In the genomic region with DNA sequence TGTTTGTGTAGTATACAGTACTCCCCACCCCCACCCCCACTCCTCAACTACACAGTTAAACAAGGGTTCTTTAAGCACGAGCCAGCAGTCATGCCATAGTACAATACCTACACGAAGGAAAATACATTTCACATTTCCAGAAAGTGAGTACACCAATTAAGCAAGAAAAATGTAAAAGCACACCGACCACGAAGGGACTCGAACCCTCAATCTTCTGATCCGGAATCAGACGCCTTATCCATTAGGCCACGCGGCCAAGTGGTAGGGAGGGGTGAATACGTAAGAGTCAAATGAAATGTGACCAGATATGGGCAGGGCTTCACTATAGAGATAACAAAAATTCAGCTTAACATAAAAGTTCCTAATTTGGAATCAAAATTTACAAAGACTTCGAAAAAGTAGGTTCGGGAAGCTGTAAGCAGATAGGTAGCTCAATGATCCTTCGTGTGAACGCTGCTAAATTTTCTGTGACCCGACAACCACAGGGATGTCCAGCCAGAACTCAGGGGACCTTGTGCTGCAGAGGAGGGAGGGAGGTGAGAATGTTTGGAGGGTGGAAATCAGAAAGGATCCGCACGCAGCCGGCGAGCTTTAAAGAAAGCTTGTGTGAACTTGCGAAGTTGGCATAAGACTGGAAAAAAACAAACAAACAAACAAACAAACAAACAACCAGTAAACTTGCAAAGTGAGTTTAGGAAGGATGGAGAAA, we compare ENCODE assay signal across 8 mouse cellular contexts. TPM values are rescaled to one million over a fixed set of nuclear protein-coding genes. Genes with fewer than 3 reads are reported as not detected.
DNase-seq lines count a peak whose midpoint lies in the region; ATAC-seq and TF ChIP-seq lines count a peak whose summit lies in the region.

No protein-coding gene starts in this region.

- peaks cover 22% of the 10 kb centered on the region for H3K4me1 ChIP-seq in E14TG2a.4 (replicated peaks; ENCODE audit: low read depth, low read length)
- H3K4me1 ChIP-seq in bone marrow, adult 2 months (ENCODE audit: control insufficient read depth, insufficient read depth, low read length): no peaks in the 10 kb centered on the region; the same call in 1 of the 2 replicates
- H3K4me1 ChIP-seq in embryonic facial prominence, embryonic 14.5 days (ENCODE audit: control insufficient read depth, insufficient read depth, low read length): 0 out of 2 replicates have a peak, but pooled peaks cover 5% of the 10 kb centered on the region
- H3K4me1 ChIP-seq in heart, embryonic 12.5 days (replicated peaks): peaks cover 6% of the 10 kb centered on the region; the same call in 1 of the 2 replicates
- H3K4me1 ChIP-seq in kidney, postnatal 0 days (replicated peaks; ENCODE audit: insufficient read depth, low read length): no peaks in the 10 kb centered on the region
- H3K4me1 ChIP-seq in liver, embryonic 11.5 days (replicated peaks; ENCODE audit: control insufficient read depth, insufficient read depth, low read length): no peaks in the 10 kb centered on the region

- H3K9me3 ChIP-seq in E14TG2a.4 (ENCODE audit: low read length): peaks cover 23% of the 10 kb centered on the region
- no peaks in the 10 kb centered on the region for H3K9me3 ChIP-seq in embryonic facial prominence, embryonic 14.5 days (ENCODE audit: control insufficient read depth, low read length)
- H3K9me3 ChIP-seq in heart, embryonic 12.5 days (replicated peaks): peaks cover 9% of the 10 kb centered on the region
- H3K9me3 ChIP-seq in kidney, postnatal 0 days (replicated peaks; ENCODE audit: low read length): no peaks in the 10 kb centered on the region
- peaks cover 9% of the 10 kb centered on the region for H3K9me3 ChIP-seq in liver, embryonic 11.5 days (ENCODE audit: control insufficient read depth, low read length)

- no peak for TF ChIP-seq POLR2A in bone marrow, adult 2 months (IDR thresholded peaks at IDR 0.05; ENCODE audit: borderline replicate concordance, control insufficient read depth, low read depth, low read length)

- WGBS in bone marrow, adult 2 months: 9% methylated on average over 20 of the region's 20 CpGs
- 2% methylated on average over 20 of the region's 20 CpGs for WGBS in embryonic facial prominence, embryonic 14.5 days
- WGBS in heart, embryonic 12.5 days: 2% methylated on average over 20 of the region's 20 CpGs
- 5% methylated on average over 20 of the region's 20 CpGs for WGBS in kidney, postnatal 0 days
- 1% methylated on average over 20 of the region's 20 CpGs for WGBS in liver, embryonic 11.5 days

- peak; percentile 63 for DNase-seq in embryonic facial prominence, embryonic 14.5 days (ENCODE audit: low spot score)
- DNase-seq in kidney, postnatal 0 days (ENCODE audit: low spot score): peak; percentile 66
- peak; percentile 86 for DNase-seq in liver, embryonic 11.5 days (ENCODE audit: low spot score)
- peak; percentile 46 for DNase-seq in naive thymus-derived CD4-positive, alpha-beta T cell, adult 2 months (ENCODE audit: low read depth)
- DNase-seq in telencephalon, adult 2 months (ENCODE audit: low read depth, low spot score): peak; percentile 55

- peak overlapping the region; percentile 57 for H3K4me2 ChIP-seq in embryonic facial prominence, embryonic 14.5 days (ENCODE audit: low read depth, low read length)
- peak overlapping the region; percentile 69 for H3K4me2 ChIP-seq in heart, embryonic 12.5 days
- H3K4me2 ChIP-seq in kidney, postnatal 0 days (ENCODE audit: low read length): peak overlapping the region; percentile 53
- H3K4me2 ChIP-seq in liver, embryonic 11.5 days: peak overlapping the region; percentile 71

- no peaks in the 10 kb centered on the region for H3K36me3 ChIP-seq in E14TG2a.4 (ENCODE audit: insufficient read depth, low read length)
- no peaks in the 10 kb centered on the region for H3K36me3 ChIP-seq in embryonic facial prominence, embryonic 14.5 days (ENCODE audit: control insufficient read depth, insufficient read depth, low read length)
- no peaks in the 10 kb centered on the region for H3K36me3 ChIP-seq in heart, embryonic 12.5 days
- no peaks in the 10 kb centered on the region for H3K36me3 ChIP-seq in kidney, postnatal 0 days (ENCODE audit: insufficient read depth, low read length)
- no peaks in the 10 kb centered on the region for H3K36me3 ChIP-seq in liver, embryonic 11.5 days (ENCODE audit: control insufficient read depth, insufficient read depth, low read length)

- H3K27me3 ChIP-seq in E14TG2a.4 (ENCODE audit: insufficient read depth, low read length): no peaks in the 10 kb centered on the region
- no peaks in the 10 kb centered on the region for H3K27me3 ChIP-seq in embryonic facial prominence, embryonic 14.5 days (replicated peaks; ENCODE audit: control insufficient read depth, insufficient read depth, low read length)
- H3K27me3 ChIP-seq in heart, embryonic 12.5 days (replicated peaks): peaks cover 6% of the 10 kb centered on the region; the same call in 1 of the 2 replicates
- H3K27me3 ChIP-seq in kidney, postnatal 0 days (ENCODE audit: insufficient read depth, low read length): no peaks in the 10 kb centered on the region
- no peaks in the 10 kb centered on the region; the same call in 1 of the 2 replicates for H3K27me3 ChIP-seq in liver, embryonic 11.5 days (replicated peaks; ENCODE audit: control insufficient read depth, insufficient read depth, low read length)

- peak overlapping the region; percentile 74 for H3K4me3 ChIP-seq in E14TG2a.4 (replicated peaks; ENCODE audit: low read length)
- H3K4me3 ChIP-seq in bone marrow, adult 2 months (replicated peaks; ENCODE audit: control insufficient read depth, low read depth, low read length): peak overlapping the region; percentile 43
- H3K4me3 ChIP-seq in embryonic facial prominence, embryonic 14.5 days (ENCODE audit: low read depth, low read length): peak overlapping the region; percentile 41
- peak overlapping the region; percentile 43 for H3K4me3 ChIP-seq in heart, embryonic 12.5 days
- H3K4me3 ChIP-seq in kidney, postnatal 0 days (replicated peaks; ENCODE audit: low read depth, low read length): peak overlapping the region; percentile 30
- H3K4me3 ChIP-seq in liver, embryonic 11.5 days (ENCODE audit: low read depth, low read length): peak overlapping the region; percentile 53

- no peak overlapping the region for H3K27ac ChIP-seq in bone marrow, adult 2 months (ENCODE audit: control insufficient read depth, insufficient read depth, low read depth, low read length, poor library complexity)
- H3K27ac ChIP-seq in embryonic facial prominence, embryonic 14.5 days (replicated peaks; ENCODE audit: low read depth, low read length): no peak overlapping the region
- no peak overlapping the region for H3K27ac ChIP-seq in heart, embryonic 12.5 days (ENCODE audit: poor library complexity, severe bottlenecking)
- H3K27ac ChIP-seq in kidney, postnatal 0 days: no peak overlapping the region
- no peak overlapping the region for H3K27ac ChIP-seq in liver, embryonic 11.5 days (ENCODE audit: low read depth, low read length)

- no peak for TF ChIP-seq CTCF in E14TG2a.4 (conservative IDR thresholded peaks at IDR 0.05; ENCODE audit: low read length)
- no peak for TF ChIP-seq CTCF in bone marrow, adult 2 months (IDR thresholded peaks at IDR 0.05; ENCODE audit: control insufficient read depth, insufficient read depth, low read length)
- no peak for TF ChIP-seq CTCF in kidney, postnatal 0 days (IDR thresholded peaks at IDR 0.05; ENCODE audit: low read depth)

- ATAC-seq in embryonic facial prominence, embryonic 14.5 days (ENCODE audit: low read depth): peak; percentile 79
- ATAC-seq in heart, embryonic 12.5 days (ENCODE audit: insufficient number of reproducible peaks, low FRiP score): peak; percentile 75; the same call in 1 of the 2 replicates
- no peak; the same call in 1 of the 2 replicates for ATAC-seq in kidney, postnatal 0 days (replicated peaks; ENCODE audit: low FRiP score, low read depth)
- peak; percentile 93 for ATAC-seq in liver, embryonic 11.5 days (replicated peaks; ENCODE audit: low FRiP score)

- H3K9ac ChIP-seq in embryonic facial prominence, embryonic 14.5 days (ENCODE audit: low read depth, low read length): peak overlapping the region; percentile 47
- H3K9ac ChIP-seq in heart, embryonic 12.5 days: peak overlapping the region; percentile 39; the same call in 1 of the 2 replicates
- H3K9ac ChIP-seq in kidney, postnatal 0 days (ENCODE audit: low read depth, low read length): peak overlapping the region; percentile 8; the same call in 1 of the 2 replicates
- peak overlapping the region; percentile 16; the same call in 1 of the 2 replicates for H3K9ac ChIP-seq in liver, embryonic 11.5 days (ENCODE audit: low read depth, low read length)

RNA-seq across cellular contexts. Expression of a gene that starts 36.2 kb away (rescaled TPM):
- 41.4 and 45.6 TPM in 2 replicates for polyA plus RNA-seq in bone marrow, adult 2 months (2011; ENCODE audit: insufficient read depth, insufficient read length, low replicate concordance, missing spikeins)
- 111 and 127 TPM in 2 replicates for polyA plus RNA-seq in embryonic facial prominence, embryonic 14.5 days (2014; fragmentation: Nextera tagmentation; extraction: Ambion mirVana)
- 98.2 and 103 TPM in 2 replicates for polyA plus RNA-seq in heart, embryonic 12.5 days (2016; fragmentation: Nextera tagmentation; extraction: Ambion mirVana)
- polyA plus RNA-seq in kidney, postnatal 0 days (2015; fragmentation: Nextera tagmentation; extraction: Ambion mirVana): 101 and 103 TPM in 2 replicates
- 165 and 175 TPM in 2 replicates for polyA plus RNA-seq in liver, embryonic 11.5 days (2014; fragmentation: Nextera tagmentation; extraction: Ambion mirVana)
